Mouse (Mus musculus) megakaryocyte, embryonic 14.5 days (primary cell): Measurements from ENCODE around the gene Chd1l.

Experiments used
- FLI1 ChIP-seq: IDR thresholded peaks from 2 replicates; pipeline ENCODE4 v1.6.1; 2012; ENCODE audit warnings: low read length, inconsistent platforms, mixed read lengths
- GATA1 ChIP-seq: IDR thresholded peaks from 3 replicates; pipeline ENCODE4 v1.6.1; 2012; ENCODE audit warnings: mixed read lengths, low read length, inconsistent platforms, borderline replicate concordance

GRCm38 (mm10) chr3:97649469-97649868 lies 39.5 kb upstream of the Chd1l start:
- TF ChIP-seq GATA1 (no peak), FLI1 (no peak)
